Mouse (Mus musculus): ENCODE results near the gene Trim26. TPM values are rescaled to one million over a fixed set of nuclear protein-coding genes. Genes with fewer than 3 reads are reported as not detected.
"Not testable (repeated sequence)": the region's sequence is repeated elsewhere in the genome, so short reads cannot be mapped to it uniquely, and the experiment has no call there.

Trim26 gene
- total RNA-seq (2021): 10 to 100 TPM; 71.3 to 77.9 TPM
- long read RNA-seq, experiment 1, partial matches to known transcripts: 0 of 22 reads
- long read RNA-seq, experiment 1, other reads (novel, unspliced or antisense): 22 of 22 reads
- long read RNA-seq, experiment 2, partial matches to known transcripts: 2 of 34 reads
- long read RNA-seq, experiment 2, other reads (novel, unspliced or antisense): 32 of 34 reads

DNA sequence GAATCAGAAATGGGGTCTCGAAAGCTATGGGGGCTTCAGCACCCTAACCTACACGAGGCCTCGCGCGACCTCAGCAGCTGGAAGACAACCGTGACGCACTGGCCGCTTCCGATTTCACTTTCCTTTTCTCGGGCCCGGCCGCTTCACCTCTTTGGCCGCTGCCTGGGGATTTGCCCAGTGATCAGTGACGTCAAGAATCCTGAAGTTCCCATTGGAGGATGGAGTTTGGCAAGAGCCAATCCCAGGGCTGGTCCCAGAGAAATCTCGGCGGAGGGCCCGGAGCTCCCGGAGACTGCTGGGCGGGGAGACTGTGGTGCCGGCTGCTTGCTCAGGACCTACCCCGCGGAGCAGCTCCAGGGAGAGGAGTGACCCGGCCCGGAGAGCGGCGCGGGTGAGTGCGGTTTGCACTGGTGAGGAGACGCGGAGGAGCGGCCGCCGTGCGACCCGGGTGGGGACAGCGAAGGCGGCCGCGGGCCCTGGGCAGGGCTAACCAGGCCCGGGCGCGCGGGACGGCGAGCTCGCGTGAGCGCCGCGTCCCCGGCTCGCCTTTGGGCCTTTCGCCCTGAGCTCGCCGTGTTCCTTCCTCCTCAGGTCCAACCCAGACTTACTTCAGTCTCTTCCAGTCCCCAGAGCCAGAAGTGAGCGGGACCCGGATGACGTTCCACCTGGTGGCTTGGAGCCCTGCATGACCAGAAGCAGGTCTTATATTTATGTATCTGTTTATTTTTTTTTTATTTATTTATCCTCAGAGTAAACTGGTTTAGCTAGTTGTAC is at the start of gene Trim26:
Gene Trim26 (plus strand): TSS at position 261 of the 774 bp plus-strand sequence.
- peak; percentile 89 to 97 for DNase-seq (ENCODE audit: low spot score in 2 of 2)

DNA sequence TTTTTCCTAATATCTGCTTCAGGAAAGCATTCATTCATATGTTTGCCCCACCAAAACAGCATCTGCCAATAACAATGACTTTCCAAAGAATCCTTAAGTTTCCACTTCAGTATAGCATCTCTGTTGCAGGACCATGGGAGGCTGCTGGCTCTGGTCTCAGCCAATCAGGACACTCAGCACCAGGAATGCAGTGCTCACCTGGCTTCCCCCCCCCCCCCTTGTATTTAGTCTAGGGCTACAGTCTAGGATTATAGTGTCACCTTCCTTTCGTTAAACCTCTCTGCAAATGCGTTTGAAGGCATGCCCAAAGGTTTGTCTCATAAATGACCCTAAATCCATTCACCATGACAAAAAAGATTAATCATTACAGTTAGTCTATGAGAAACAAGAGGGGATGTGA is 48.6 kb upstream of the Trim26 start:
- DNase-seq (ENCODE audit: low spot score in 2 of 2): no peak

DNA sequence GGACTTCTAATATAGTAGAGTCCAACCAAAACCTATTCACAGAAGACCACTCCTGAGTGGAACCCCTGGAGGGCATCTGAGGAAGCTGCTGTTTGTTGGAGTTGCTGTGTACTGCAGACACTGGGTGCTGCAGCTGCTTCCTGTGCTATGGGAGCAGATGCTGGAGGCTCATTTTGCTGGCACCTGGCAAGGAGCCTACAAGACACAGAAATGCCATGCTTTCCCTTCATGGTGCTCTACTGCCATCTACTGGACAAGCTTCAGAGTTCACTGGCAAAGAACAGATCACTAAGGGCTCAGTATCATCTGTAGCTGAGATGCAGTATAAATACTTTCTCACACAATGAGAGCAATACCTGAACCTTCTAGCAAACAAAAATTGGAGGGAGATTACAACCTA is 48.1 kb upstream of the Trim26 start:
- peak in 1 of 2 experiments; percentile 36 for DNase-seq (ENCODE audit: low spot score in 2 of 2)

DNA sequence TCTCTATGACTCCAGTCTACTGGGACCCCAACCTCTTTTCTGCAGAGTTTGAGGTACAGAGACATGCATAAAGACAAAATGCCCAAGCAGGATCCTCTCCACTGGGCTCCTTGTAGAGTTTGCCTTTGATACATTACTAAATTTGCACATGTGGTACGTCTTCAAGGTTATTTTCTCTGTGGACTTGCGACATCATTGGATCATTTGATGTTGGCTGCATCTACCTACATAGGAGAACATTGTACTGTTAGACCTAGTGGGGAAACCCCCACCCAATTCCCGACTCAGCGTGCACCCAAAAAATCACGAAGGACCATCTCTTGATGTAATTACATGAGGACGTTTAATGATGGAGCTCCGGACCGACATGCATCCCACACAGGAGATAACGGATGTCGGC is 37.4 kb upstream of the Trim26 start:
- no peak for DNase-seq (ENCODE audit: low spot score in 2 of 2)

DNA sequence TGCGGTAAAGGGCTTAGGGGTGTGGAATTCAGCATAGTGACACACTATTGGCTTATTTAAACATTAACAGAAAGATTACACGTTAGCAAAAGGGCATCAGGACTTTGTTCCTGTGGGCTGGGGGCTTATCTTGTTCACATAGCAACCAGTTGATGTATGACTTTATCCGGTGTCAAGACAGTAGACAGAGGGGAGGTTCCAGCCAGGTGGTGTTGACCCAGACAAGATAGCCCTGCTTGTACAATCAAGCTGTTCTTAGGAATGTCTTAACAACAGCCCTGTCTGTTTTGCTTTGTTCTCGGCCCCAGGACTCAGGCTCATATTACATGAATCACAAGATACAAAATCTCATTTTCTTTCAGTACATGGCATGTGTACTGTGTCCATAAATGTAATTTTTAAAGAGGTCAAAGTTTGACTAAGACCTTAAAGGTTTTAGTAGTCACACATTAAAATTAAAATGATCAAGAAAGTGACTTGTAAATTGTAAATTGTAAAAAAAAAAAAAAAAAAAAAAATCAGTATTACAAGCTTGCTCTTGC is 36.9 kb upstream of the Trim26 start:
- not testable (repeated sequence) for DNase-seq (ENCODE audit: low spot score in 2 of 2)

DNA sequence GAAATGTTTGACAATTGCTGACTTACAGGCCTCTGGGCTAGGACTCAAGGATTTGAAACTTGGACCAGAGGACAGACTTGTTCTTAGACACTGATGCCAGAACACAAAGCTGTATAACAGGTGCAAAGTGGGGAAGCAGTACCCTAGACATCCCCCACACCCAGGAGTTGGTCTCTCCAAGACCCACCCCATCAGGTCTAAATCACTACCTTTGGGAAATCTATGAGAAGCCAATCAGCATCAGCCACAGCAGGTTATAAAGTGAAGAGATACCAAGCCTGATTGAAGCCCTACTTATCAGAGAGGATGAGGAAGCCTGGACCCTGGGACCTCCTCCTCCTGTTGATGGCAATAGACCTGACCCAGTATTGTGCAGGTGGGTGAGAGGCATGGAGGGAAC is 25.1 kb upstream of the Trim26 start, which contains the start of gene H2-M10.6:
Gene H2-M10.6 (plus strand): TSS at position 301 of the 400 bp plus-strand sequence.
- no peak for DNase-seq (ENCODE audit: low spot score in 2 of 2)

DNA sequence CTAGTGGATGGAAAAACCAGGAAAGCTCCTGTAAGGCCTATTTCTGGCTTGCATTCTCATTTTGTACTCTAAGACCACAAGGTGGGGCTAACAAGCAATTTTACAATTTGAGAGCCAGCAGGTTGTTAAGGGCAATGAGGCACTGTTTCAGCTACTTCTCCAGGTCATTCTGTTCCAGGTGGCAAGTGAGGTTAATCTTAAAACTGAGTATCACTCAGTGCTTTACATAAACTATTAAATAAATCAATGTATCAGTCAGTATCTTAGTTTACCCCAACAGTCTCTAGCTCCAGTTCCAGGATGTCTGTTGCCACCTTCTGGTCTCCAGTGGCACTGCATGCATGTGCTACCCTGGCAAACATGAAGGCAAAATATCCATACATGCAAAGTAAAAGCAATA is 12.9 kb upstream of the Trim26 start:
- DNase-seq (ENCODE audit: low spot score in 2 of 2): no peak

DNA sequence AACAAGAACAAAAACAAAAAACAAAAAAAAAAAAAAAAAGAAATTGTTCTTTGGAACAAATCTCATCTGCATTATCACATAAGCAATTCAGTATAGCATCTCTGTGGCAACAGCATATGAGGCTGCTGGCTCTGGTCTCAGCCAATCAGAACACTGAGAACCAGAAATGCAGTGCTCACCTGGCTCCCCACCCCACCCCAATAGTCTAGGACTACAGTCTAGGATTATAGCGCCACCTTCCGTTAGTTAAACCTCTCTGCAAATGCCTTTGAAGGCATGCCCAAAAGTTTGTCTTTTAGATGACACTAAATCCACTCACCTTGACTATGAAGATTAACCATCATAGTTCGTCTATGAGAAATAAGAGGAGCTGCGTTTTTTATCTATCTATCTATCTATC is 11.4 kb upstream of the Trim26 start:
- no peak for DNase-seq (ENCODE audit: low spot score in 2 of 2)

DNA sequence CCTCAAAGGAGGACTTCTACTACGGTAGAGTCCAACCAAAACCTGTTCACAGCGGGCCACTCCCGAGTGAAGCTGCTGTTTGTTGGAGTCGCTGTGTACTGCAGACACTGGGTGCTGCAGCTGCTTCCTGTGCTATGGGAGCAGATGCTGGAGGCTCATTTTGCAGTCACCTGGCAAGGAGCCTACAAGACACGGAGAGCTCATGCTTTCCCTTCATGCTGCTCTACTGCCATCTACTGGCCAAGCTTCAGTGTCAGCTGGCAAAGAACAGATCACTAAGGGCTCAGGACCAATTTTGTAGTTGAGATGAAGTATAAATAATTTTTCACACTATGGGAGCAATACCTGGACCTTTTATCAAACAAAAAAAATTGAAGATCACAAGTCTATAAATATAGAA is 10.9 kb upstream of the Trim26 start:
- peak in 1 of 2 experiments; percentile 59 for DNase-seq (ENCODE audit: low spot score in 2 of 2)

DNA sequence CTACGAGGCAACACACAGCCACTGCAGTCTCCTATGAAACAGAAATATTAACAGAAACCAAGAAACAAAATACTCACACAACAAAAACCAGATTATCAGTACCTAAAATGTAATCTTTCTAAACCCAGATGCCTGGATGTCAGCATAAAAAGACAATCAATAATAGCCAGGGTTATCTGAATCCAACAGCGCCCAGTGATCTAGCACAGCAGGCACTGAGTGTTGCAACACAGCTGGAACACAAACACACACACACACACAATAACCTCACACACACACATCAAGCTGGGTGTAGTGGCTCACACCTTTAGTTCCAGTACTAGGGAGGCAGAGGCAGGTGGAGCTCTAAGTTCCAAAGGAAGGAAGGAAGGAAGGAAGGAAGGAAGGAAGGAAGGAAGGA is 8.4 kb upstream of the Trim26 start:
- no peak for DNase-seq (ENCODE audit: low spot score in 2 of 2)

DNA sequence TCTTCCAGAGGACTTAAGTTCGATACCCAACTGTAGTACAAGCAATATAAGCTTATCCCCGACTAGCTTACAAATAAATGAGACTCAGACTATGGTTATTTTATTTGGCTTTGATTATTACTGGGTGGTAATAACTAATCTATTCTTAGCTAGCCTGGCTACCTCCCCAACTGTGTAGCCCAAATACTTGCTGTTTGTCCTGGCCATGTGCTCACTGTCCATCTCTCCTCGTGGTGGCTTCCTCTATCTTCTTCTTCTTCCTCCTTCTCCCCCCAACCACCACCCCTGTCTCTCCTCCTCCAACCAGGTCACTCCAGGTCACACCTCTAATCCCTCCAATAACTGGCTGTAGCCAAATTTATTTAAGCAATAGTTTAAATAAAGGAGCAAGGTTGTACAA is 6.5 kb upstream of the Trim26 start:
- DNase-seq (ENCODE audit: low spot score in 2 of 2): no peak

DNA sequence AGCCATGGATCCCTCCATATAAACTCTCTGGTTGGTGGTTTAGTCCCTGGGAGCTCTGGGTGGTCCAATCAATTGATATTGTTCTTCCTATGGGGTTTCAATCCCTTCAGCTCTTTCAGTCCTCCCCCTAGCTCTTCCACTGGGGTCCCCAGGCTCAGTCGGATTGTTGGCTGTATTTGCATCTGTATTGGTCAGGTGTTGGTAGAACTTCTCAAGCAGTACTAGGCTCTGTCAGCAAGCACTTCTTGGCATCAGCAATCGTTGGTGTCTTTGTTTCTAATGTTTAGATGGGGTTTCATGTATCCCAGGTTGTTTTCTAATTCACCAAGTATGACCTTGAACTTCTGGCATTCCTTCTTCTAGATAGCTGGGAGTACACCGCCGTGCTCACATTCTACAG is 4.2 kb upstream of the Trim26 start:
- DNase-seq (ENCODE audit: low spot score in 2 of 2): no peak

DNA sequence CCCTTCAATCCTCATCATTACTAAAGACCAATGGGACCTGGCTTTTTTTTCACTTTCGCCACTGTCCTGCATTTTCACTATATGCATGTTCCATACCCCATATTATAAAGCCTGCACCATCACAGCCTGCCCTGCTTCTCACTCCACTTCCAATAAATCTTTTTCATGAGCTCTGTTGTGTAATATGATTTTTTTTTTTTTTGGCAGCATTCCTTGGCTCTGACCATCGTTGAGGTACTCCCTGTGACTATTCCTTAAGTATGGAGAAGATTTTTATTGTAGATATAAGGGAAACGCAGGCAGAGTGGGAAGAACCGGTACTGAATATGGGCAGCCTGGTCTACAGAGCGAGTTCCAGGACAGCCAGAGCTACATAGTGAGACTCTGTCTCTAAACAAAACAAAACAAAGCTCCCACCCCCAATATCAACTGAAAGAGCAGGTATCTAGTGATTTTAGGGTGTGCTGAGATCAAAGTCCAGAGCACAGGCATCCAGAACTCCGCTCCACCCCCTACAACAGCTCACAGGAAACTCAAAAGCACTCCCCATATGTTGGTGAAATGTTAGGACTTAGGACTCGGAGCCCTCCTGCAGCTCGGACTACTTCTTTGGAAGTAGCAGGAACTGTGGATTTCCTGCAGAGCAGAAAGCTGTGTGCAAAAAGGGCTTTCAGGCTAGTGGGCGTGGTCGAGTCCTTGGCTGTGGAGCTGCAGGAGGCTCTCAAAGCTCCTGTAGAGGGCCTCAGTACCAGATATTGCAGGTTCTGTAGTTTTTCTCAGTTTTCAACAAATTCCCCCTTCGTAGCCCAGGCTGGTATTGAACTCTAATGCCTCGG is 1.1 kb upstream of the Trim26 start:
- no peak for DNase-seq (ENCODE audit: low spot score in 2 of 2)

DNA sequence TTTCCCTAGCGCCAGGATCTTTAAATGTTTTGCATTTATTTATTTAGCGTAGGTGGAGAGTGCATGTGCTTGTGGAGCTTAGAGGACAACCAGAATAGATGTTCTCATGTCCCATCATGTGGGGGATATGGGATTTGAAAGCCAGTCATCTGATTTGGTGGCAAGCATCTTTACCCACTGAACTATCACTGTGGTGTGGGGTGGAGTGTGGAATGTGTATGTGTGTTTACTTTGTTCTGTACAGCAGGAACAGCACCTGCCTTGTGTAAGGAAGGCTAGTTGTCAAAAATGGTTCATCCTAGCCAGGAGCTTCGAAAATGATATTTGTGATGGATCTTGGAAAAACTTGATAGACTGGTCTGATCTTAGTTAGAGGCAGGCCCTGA is 514 bp upstream of the Trim26 start:
- DNase-seq (ENCODE audit: low spot score in 2 of 2): no peak

DNA sequence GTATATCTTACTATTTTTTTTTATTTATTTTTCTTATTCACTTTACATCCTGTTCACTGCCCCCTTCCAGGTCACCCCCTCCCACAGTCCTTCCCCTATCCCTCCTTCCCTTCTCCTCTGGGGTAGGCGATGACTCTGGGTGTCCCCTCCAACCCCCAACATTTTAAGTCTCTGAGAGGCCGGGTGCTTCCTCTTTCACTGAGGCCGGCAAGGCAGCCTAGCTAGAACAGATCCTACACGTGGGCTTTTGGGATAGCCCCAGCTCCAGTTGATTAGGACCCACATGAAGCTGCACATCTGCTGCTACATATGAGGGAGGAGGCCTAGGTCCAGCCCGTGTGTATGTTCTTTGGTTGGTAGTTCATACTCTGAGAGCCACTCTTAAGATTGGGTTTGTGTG is 2.1 kb downstream of the Trim26 start:
- DNase-seq (ENCODE audit: low spot score in 2 of 2): no peak

DNA sequence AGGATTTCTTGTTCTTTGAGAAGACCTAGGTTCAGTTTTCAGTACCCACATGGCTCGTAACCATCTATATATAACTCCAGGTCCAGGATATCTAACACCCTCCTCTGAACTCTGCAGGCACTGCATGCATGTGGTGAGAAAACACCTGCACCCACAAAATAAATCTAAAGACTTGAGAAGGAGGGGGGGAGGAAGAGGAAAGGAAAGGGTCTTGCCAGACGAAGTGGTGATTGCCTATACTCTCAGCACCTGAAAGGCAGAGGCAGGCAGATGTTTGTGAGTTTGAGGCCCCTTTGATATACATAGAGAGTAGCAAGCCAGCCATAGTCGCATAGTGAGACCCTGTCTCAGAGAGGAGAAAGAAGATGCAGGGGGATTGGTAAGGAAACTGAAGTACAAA is 3.0 kb downstream of the Trim26 start:
- DNase-seq (ENCODE audit: low spot score in 2 of 2): no peak

DNA sequence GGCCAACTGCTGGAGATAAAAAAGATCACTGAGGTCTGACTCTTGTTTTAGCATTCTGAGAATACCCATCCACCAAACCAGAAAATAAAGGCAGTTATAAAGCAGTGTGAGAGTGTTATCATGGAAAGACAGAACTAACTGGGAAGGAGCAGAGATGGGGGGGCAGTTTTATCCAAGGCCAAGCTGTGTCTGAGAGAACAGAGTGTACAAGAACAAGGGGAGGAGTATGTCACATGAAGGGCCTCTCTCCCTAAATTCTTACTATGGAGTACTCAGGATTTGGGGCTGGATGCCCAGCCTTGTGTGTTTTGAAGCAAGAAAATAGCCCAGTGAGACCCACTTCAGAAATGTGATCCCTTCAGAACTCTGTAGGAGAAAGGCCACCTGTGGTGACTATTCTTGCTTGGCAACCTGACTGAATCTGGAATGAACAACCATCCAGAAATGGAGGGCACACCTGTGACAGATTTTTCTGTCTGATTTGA is 4.1 kb downstream of the Trim26 start:
- no peak for DNase-seq (ENCODE audit: low spot score in 2 of 2)

DNA sequence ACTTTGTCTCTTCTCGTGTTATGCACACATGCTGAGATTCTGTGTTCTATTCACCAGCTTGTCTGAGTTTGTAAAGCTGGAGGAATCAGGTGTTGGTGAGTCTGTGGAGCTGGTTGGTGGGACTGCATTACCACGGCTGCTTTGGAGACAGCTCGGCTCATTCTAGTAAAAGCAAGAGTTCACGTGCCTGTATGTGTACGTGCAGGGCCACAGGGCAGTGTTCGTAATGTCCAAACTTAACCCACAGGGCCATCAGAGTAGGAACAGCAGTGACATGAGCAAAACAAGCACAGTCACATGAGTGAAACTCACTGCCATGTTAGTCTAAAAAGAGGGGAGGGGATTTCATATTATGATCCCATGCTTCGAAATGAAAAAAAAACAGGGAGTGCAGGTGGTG is 6.8 kb downstream of the Trim26 start:
- DNase-seq (ENCODE audit: low spot score in 2 of 2): no peak

DNA sequence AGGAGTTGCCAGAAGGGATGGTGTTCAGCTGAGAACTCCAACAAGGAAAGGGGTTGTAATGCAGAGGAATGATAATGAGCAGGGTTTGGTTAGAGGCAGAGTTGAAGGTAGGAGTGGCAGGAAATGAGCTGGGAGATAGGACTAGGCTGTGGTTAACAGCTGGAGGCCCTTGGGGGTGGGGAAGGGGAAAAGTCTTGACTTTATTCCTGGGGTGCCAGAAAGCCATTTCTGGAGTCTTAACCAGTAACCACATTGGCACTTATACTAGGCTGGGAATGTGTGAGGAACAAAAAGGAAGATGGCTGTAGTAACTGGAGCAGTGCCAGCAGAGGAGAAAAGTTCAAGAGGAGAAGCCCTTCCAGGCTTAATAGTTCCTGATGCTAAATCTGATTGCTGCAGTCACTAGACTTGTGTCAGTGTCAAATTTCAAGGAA is 7.4 kb downstream of the Trim26 start:
- DNase-seq (ENCODE audit: low spot score in 2 of 2): no peak

DNA sequence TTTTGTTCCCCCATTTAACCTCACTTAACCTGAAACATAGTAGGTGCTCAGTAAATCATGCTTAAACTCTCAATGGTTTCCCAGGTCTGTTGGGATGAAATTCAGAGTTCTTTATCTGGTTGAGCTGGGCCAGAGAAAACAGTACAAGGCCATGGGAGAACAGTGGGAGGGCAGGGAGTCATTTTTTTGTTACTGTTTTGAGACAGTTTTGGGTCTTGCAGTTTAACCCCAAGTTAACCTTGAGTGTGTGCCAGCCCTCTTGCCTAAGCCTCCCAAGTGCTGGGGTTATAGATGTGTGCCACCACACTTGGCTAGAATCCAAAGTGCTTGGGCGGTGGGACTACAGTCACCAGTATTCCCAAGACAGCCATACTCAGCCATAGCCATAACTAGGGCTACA is 7.8 kb downstream of the Trim26 start:
- DNase-seq (ENCODE audit: low spot score in 2 of 2): peak in 1 of 2 experiments; percentile 33

DNA sequence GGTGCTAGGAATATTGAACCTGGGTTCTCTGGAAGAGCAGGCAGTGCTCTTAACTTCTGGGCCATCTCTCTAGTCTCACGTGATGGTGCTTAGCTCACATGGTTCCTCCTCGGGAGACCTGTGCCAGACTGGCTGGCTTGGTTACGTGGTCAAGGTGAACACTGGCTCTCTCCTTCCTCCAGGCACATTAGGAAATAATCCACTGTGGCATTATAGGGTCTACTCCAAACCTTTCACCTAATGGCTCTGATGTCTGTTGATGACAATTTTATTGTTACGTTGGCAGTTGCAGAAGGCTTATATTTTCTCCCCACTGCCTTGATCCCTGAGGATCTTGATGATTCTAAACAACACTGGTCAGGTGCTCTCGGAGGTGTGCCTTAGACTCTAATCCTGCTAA is 12.0 kb downstream of the Trim26 start:
- DNase-seq (ENCODE audit: low spot score in 2 of 2): no peak

DNA sequence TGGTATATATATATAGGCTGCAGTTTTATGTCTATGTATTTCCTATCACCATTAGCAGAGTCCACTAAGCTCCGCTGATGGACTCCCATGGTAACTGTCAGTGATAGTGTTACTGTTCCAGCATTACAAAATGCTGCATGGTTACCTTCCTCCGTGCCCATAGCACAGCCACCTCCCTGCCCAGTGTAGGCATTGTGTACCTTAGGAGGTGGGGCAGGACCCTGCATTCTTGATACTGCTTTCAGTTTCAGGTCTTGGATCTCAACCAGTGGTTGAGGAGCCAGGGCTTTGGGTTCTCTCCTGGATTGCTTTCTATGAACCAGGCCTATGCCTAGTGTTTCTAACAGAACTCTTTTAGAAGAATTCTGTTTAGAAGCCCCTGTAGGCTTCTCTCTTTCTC is 13.1 kb downstream of the Trim26 start:
- DNase-seq (ENCODE audit: low spot score in 2 of 2): no peak

Measured in adrenal gland, postnatal 4 days (tissue).